Comparison of ENCODE assay signal across 9 mouse cellular contexts in genomic region chr3:65930636-65931035, GRCm38 (mm10). TPM values are rescaled to one million over a fixed set of nuclear protein-coding genes. Genes with fewer than 3 reads are reported as not detected.
DNase-seq lines count a peak whose midpoint lies in the region; ATAC-seq and TF ChIP-seq lines count a peak whose summit lies in the region.
"Had no signal": no experiment of that assay in that cellular context is flagged by ENCODE, and none has a peak within 500 bp of the region (broad histone marks: within the 10 kb centered on the region; RNA-seq: fewer than 3 reads in every experiment).

No protein-coding gene starts in this region.

- peak; percentile 53 for DNase-seq in cerebellum, adult 9-11 months
- no peak for DNase-seq in cerebellum, adult 8-10 months
- no peak for DNase-seq in hindbrain, embryonic 11.5 days (ENCODE audit: low spot score)
- peak; percentile 43 for DNase-seq in 3134 (ENCODE audit: extremely low read depth, insufficient read length, low spot score)
- DNase-seq in cerebellum, postnatal 25 days: peak; percentile 37 to 39
- no peak for DNase-seq in left cerebral cortex, adult 2 months (ENCODE audit: extremely low spot score in 1 of 2, low spot score in 2 of 2)
- no peak for DNase-seq in spleen, adult 18-20 months

- no peaks in the 10 kb centered on the region for H3K9me3 ChIP-seq in hindbrain, embryonic 16.5 days (ENCODE audit: control insufficient read depth, low read length)
- H3K9me3 ChIP-seq in hindbrain, embryonic 11.5 days (ENCODE audit: control insufficient read depth, low read length): no peaks in the 10 kb centered on the region
- H3K9me3 ChIP-seq: intestine, embryonic 15.5 days had no signal

- peak overlapping the region; percentile 53; the same call in 1 of the 2 replicates for H3K4me2 ChIP-seq in hindbrain, embryonic 16.5 days (ENCODE audit: low read length)
- H3K4me2 ChIP-seq in hindbrain, embryonic 11.5 days (replicated peaks; ENCODE audit: low read depth, low read length): no peak overlapping the region

- H3K9ac ChIP-seq in hindbrain, embryonic 16.5 days (ENCODE audit: low read depth, low read length): no peak overlapping the region
- H3K9ac ChIP-seq in hindbrain, embryonic 11.5 days (ENCODE audit: low read depth, low read length): no peak overlapping the region

- intact Hi-C loops in left cerebral cortex, adult 2 months (cut with DNase I): loop anchor here (2.0 kb wide), 1 partner anchor 946 kb away; no protein-coding TSS in a partner anchor

- 54% methylated on average over 8 of the region's 8 CpGs for WGBS in hindbrain, embryonic 16.5 days
- WGBS in hindbrain, embryonic 11.5 days: 67% methylated on average over 8 of the region's 8 CpGs

- peaks cover 10% of the 10 kb centered on the region for H3K4me1 ChIP-seq in hindbrain, embryonic 16.5 days (ENCODE audit: control insufficient read depth, insufficient read depth, low read depth, low read length)
- no peaks in the 10 kb centered on the region; the same call in 1 of the 2 replicates for H3K4me1 ChIP-seq in hindbrain, embryonic 11.5 days (replicated peaks; ENCODE audit: control insufficient read depth, insufficient read depth, low read length)

- no peak overlapping the region for H3K27ac ChIP-seq in hindbrain, embryonic 16.5 days (ENCODE audit: low read depth, low read length)
- no peak overlapping the region for H3K27ac ChIP-seq in hindbrain, embryonic 11.5 days (ENCODE audit: low read depth, low read length)
- no peak overlapping the region for H3K27ac ChIP-seq in left cerebral cortex, adult 2 months
- H3K27ac ChIP-seq: intestine, embryonic 15.5 days had no signal

- ATAC-seq in hindbrain, embryonic 16.5 days: peak; percentile 14; the same call in 1 of the 2 replicates
- ATAC-seq in hindbrain, embryonic 11.5 days (ENCODE audit: low FRiP score): no peak

- H3K27me3 ChIP-seq in hindbrain, embryonic 16.5 days (replicated peaks; ENCODE audit: control insufficient read depth, insufficient read depth, low read length): no peaks in the 10 kb centered on the region; the same call in 1 of the 2 replicates
- H3K27me3 ChIP-seq in hindbrain, embryonic 11.5 days (ENCODE audit: control insufficient read depth, insufficient read depth, low read length): peaks cover 2% of the 10 kb centered on the region; the same call in 1 of the 2 replicates
- H3K27me3 ChIP-seq: intestine, embryonic 15.5 days had no signal

- no peak overlapping the region for H3K4me3 ChIP-seq in hindbrain, embryonic 16.5 days (ENCODE audit: low read length)
- H3K4me3 ChIP-seq in hindbrain, embryonic 11.5 days (ENCODE audit: low read depth, low read length): no peak overlapping the region
- H3K4me3 ChIP-seq in left cerebral cortex, adult 2 months: no peak overlapping the region
- H3K4me3 ChIP-seq: intestine, embryonic 15.5 days had no signal

- TF ChIP-seq CTCF in left cerebral cortex, adult 2 months (IDR thresholded peaks at IDR 0.05): no peak

- H3K36me3 ChIP-seq in hindbrain, embryonic 16.5 days (ENCODE audit: control insufficient read depth, insufficient read depth, low read length): no peaks in the 10 kb centered on the region
- no peaks in the 10 kb centered on the region for H3K36me3 ChIP-seq in hindbrain, embryonic 11.5 days (ENCODE audit: control insufficient read depth, insufficient read depth, low read length)
- H3K36me3 ChIP-seq: intestine, embryonic 15.5 days had no signal

RNA-seq across cellular contexts. Expression of gene Ccnl1, which starts 27.4 kb away (rescaled TPM):
- polyA plus RNA-seq in hindbrain, embryonic 16.5 days (2015; fragmentation: Nextera tagmentation; extraction: Ambion mirVana): 53.2 and 60.5 TPM in 2 replicates
- polyA plus RNA-seq in hindbrain, embryonic 11.5 days (2014; fragmentation: Nextera tagmentation; extraction: Ambion mirVana): 121 and 124 TPM in 2 replicates
- 10 to 100 TPM; 59.9 to 62.5 TPM for total RNA-seq in left cerebral cortex, adult 2 months (2021)

Comparison
In these comparisons a context has a peak if more than half of its experiments do, and no peak if none do; other contexts are left out.
1. DNase-seq: peak in cerebellum, adult 9-11 months (single experiment), 3134 (single experiment) and cerebellum, postnatal 25 days (2 of 2); none in cerebellum, adult 8-10 months (single experiment), hindbrain, embryonic 11.5 days (single experiment), left cerebral cortex, adult 2 months (0 of 2) and spleen, adult 18-20 months (0 of 2).